Mouse (Mus musculus) liver, embryonic 12.5 days (tissue): ENCODE measurements around the gene Npr2. TPM values are rescaled to one million over a fixed set of nuclear protein-coding genes. Genes with fewer than 3 reads are reported as not detected.

Source experiments
- ATAC-seq: fragments of 200-750 bp; cut with Nextera tagmentation; 2 replicates; pipeline ENCODE4 v1.8.0; 2017; ENCODE audit warnings: moderate number of reproducible peaks, mild to moderate bottlenecking, moderate library complexity
- H3K27ac ChIP-seq: fragments of 300-500 bp; sonication (generic); 2 replicates; pipeline ENCODE4 v1.5.1; 2016; ENCODE audit warnings: mild to moderate bottlenecking
- H3K27me3 ChIP-seq: fragments of 300-500 bp; sonication (generic); replicated peaks from 2 replicates; pipeline ENCODE4 v1.6.1; 2016; ENCODE audit warnings: mild to moderate bottlenecking, moderate library complexity
- H3K36me3 ChIP-seq: fragments of 300-500 bp; sonication (generic); 2 replicates; pipeline ENCODE4 v1.6.1; 2016; ENCODE audit warnings: mild to moderate bottlenecking, moderate library complexity
- H3K4me1 ChIP-seq: fragments of 300-500 bp; sonication (generic); 2 replicates; pipeline ENCODE4 v1.6.1; 2016
- H3K4me2 ChIP-seq: fragments of 300-500 bp; sonication (generic); 2 replicates; pipeline ENCODE4 v1.6.1; 2016; ENCODE audit warnings: mild to moderate bottlenecking, moderate library complexity
- H3K4me3 ChIP-seq: fragments of 300-500 bp; sonication (generic); 2 replicates; pipeline ENCODE4 v1.5.1; 2016; ENCODE audit warnings: mild to moderate bottlenecking, moderate library complexity
- H3K9ac ChIP-seq: fragments of 300-500 bp; sonication (generic); 2 replicates; pipeline ENCODE4 v1.6.1; 2016; ENCODE audit warnings: mild to moderate bottlenecking, moderate library complexity
- H3K9me3 ChIP-seq: fragments of 300-500 bp; sonication (generic); replicated peaks from 2 replicates; pipeline ENCODE4 v1.6.1; 2016; ENCODE audit warnings: mild to moderate bottlenecking, moderate library complexity
- WGBS: fragments of 180-500 bp; shearing (Covaris S2); methylation state at CpG from one replicate; pipeline ENCODE4 v1.1.7; 2016; ENCODE audit not compliant: insufficient replicate concordance; 5-methylcytosine and 5-hydroxymethylcytosine counted together
- polyA plus RNA-seq: library from polyadenylated mRNA; unstranded; fragments of >200 nt; fragmentation: Nextera tagmentation; extraction: Ambion mirVana; gene quantifications from 2 replicates; pipeline ENCODE4 v1.2.1, GENCODE M21; 2016

The Npr2 gene
- polyA plus RNA-seq, 1 experiment from 2014 or later, result 1.5 TPM

GRCm38 (mm10) chr4:43598200-43598599, 33.5 kb upstream of the Npr2 start:
- H3K4me3 ChIP-seq, result no peak overlapping the region
- H3K27me3 ChIP-seq, result no peaks in the 10 kb centered on the region
- no peaks in the 10 kb centered on the region for H3K36me3 ChIP-seq
- no peak overlapping the region for H3K9ac ChIP-seq
- 29% methylated on average over 4 of the region's 4 CpGs for WGBS
- H3K4me2 ChIP-seq, result peak overlapping the region; percentile 48
- H3K27ac ChIP-seq, result peak overlapping the region; percentile 95
- peaks cover 63% of the 10 kb centered on the region for H3K4me1 ChIP-seq
- no peaks in the 10 kb centered on the region for H3K9me3 ChIP-seq
- peak; percentile 96 for ATAC-seq

- H3K4me3 ChIP-seq, result no peak overlapping the region
- H3K9ac ChIP-seq, result peak overlapping the region; percentile 50
- peaks cover 68% of the 10 kb centered on the region for H3K4me1 ChIP-seq
- ATAC-seq, result peak; percentile 70
- peak overlapping the region; percentile 48 for H3K4me2 ChIP-seq
- H3K9me3 ChIP-seq, result no peaks in the 10 kb centered on the region
- 54% methylated on average over 7 of the region's 7 CpGs for WGBS
- H3K36me3 ChIP-seq, result no peaks in the 10 kb centered on the region
- no peaks in the 10 kb centered on the region for H3K27me3 ChIP-seq
- peak overlapping the region; percentile 95 for H3K27ac ChIP-seq
These were observed 32.9 kb upstream of the Npr2 start for GRCm38 (mm10) chr4:43598650-43599380.

- peak overlapping the region; percentile 54 for H3K9ac ChIP-seq
- H3K9me3 ChIP-seq, result no peaks in the 10 kb centered on the region
- WGBS, result 52% methylated on average over 9 of the region's 9 CpGs
- H3K27me3 ChIP-seq, result no peaks in the 10 kb centered on the region
- no peak for ATAC-seq
- peaks cover 84% of the 10 kb centered on the region for H3K4me1 ChIP-seq
- H3K36me3 ChIP-seq, result no peaks in the 10 kb centered on the region
- H3K4me3 ChIP-seq, result 0 out of 2 replicates have a peak overlapping the region, but pooled peaks have one; percentile 1
- H3K4me2 ChIP-seq, result peak overlapping the region; percentile 47
- H3K27ac ChIP-seq, result peak overlapping the region; percentile 95
These were observed 31.4 kb upstream of the Npr2 start for GRCm38 (mm10) chr4:43600195-43600934.

GRCm38 (mm10) chr4:43604099-43604498, 27.6 kb upstream of the Npr2 start:
- peaks cover 75% of the 10 kb centered on the region for H3K4me1 ChIP-seq
- no peaks in the 10 kb centered on the region for H3K27me3 ChIP-seq
- H3K4me3 ChIP-seq, result no peak overlapping the region
- H3K9ac ChIP-seq, result no peak overlapping the region
- H3K4me2 ChIP-seq, result no peak overlapping the region
- H3K27ac ChIP-seq, result peak overlapping the region; percentile 91
- H3K9me3 ChIP-seq, result no peaks in the 10 kb centered on the region
- no peaks in the 10 kb centered on the region for H3K36me3 ChIP-seq
- WGBS, result 57% methylated on average over 3 of the region's 3 CpGs
- ATAC-seq, result no peak

GRCm38 (mm10) chr4:43604751-43605685, 26.7 kb upstream of the Npr2 start:
- Histone ChIP-seq H3K9ac (peak overlapping the region; percentile 59; the same call in 1 of the 2 replicates), H3K4me3 (peak overlapping the region; percentile 19), H3K27me3 (no peaks in the 10 kb centered on the region), H3K36me3 (no peaks in the 10 kb centered on the region), H3K4me1 (peaks cover 65% of the 10 kb centered on the region), H3K4me2 (peak overlapping the region; percentile 59), H3K27ac (peak overlapping the region; percentile 91), H3K9me3 (no peaks in the 10 kb centered on the region)
- WGBS, result 29% methylated on average over 9 of the region's 9 CpGs
- peak; percentile 96 for ATAC-seq

- H3K9ac ChIP-seq, result peak overlapping the region; percentile 54; the same call in 1 of the 2 replicates
- no peaks in the 10 kb centered on the region for H3K36me3 ChIP-seq
- no peaks in the 10 kb centered on the region for H3K9me3 ChIP-seq
- peak overlapping the region; percentile 52 for H3K4me2 ChIP-seq
- 15% methylated on average over 10 of the region's 10 CpGs for WGBS
- peaks cover 26% of the 10 kb centered on the region for H3K4me1 ChIP-seq
- H3K27ac ChIP-seq, result peak overlapping the region; percentile 80
- ATAC-seq, result peak; percentile 87
- peak overlapping the region; percentile 30; the same call in 1 of the 2 replicates for H3K4me3 ChIP-seq
- no peaks in the 10 kb centered on the region for H3K27me3 ChIP-seq
These were observed 19.2 kb upstream of the Npr2 start for GRCm38 (mm10) chr4:43612534-43612933.

GRCm38 (mm10) chr4:43613060-43613730, 18.5 kb upstream of the Npr2 start:
- Histone ChIP-seq H3K4me1 (peaks cover 26% of the 10 kb centered on the region), H3K9ac (peak overlapping the region; percentile 54; the same call in 1 of the 2 replicates), H3K27me3 (no peaks in the 10 kb centered on the region), H3K4me2 (peak overlapping the region; percentile 52), H3K9me3 (no peaks in the 10 kb centered on the region), H3K36me3 (no peaks in the 10 kb centered on the region), H3K27ac (peak overlapping the region; percentile 80), H3K4me3 (peak overlapping the region; percentile 30; the same call in 1 of the 2 replicates)
- peak; percentile 82 for ATAC-seq
- 26% methylated on average over 3 of the region's 3 CpGs for WGBS

GRCm38 (mm10) chr4:43620146-43620778, 11.5 kb upstream of the Npr2 start:
- ATAC-seq, result no peak
- H3K9ac ChIP-seq, result no peak overlapping the region
- peaks cover 7% of the 10 kb centered on the region for H3K9me3 ChIP-seq
- 64% methylated on average over 4 of the region's 4 CpGs for WGBS
- no peak overlapping the region for H3K27ac ChIP-seq
- H3K4me2 ChIP-seq, result no peak overlapping the region
- H3K27me3 ChIP-seq, result peaks cover 5% of the 10 kb centered on the region; the same call in 1 of the 2 replicates
- H3K4me1 ChIP-seq, result no peaks in the 10 kb centered on the region
- H3K36me3 ChIP-seq, result no peaks in the 10 kb centered on the region
- H3K4me3 ChIP-seq, result no peak overlapping the region

- 0 out of 2 replicates have a peak overlapping the region, but pooled peaks have one; percentile 17 for H3K27ac ChIP-seq
- peaks cover 18% of the 10 kb centered on the region for H3K9me3 ChIP-seq
- 39% methylated on average over 20 of the region's 20 CpGs for WGBS
- peak overlapping the region; percentile 18 for H3K4me3 ChIP-seq
- H3K4me2 ChIP-seq, result peak overlapping the region; percentile 47
- H3K27me3 ChIP-seq, result peaks cover 39% of the 10 kb centered on the region
- H3K9ac ChIP-seq, result peak overlapping the region; percentile 12; the same call in 1 of the 2 replicates
- 0 out of 2 replicates have a peak, but pooled peaks have one; percentile 50 for ATAC-seq
- peaks cover 29% of the 10 kb centered on the region for H3K4me1 ChIP-seq
- H3K36me3 ChIP-seq, result no peaks in the 10 kb centered on the region
These were observed 2.5 kb upstream of the Npr2 start for GRCm38 (mm10) chr4:43629106-43629817.

GRCm38 (mm10) chr4:43630030-43630581, 1.6 kb upstream of the Npr2 start:
- Histone ChIP-seq H3K27ac (no peak overlapping the region), H3K4me3 (no peak overlapping the region), H3K9ac (no peak overlapping the region), H3K36me3 (no peaks in the 10 kb centered on the region), H3K27me3 (peaks cover 39% of the 10 kb centered on the region), H3K4me1 (peaks cover 29% of the 10 kb centered on the region), H3K9me3 (peaks cover 13% of the 10 kb centered on the region), H3K4me2 (peak overlapping the region; percentile 43)
- WGBS, result 5% methylated on average over 5 of the region's 5 CpGs
- 0 out of 2 replicates have a peak, but pooled peaks have one; percentile 43 for ATAC-seq
